Mouse (Mus musculus) brain, embryonic 14.5 days (tissue): ENCODE measurements around the gene Kazn. TPM values are rescaled to one million over a fixed set of nuclear protein-coding genes. Genes with fewer than 3 reads are reported as not detected.

Experiments
- DNase-seq: peaks from one replicate; pipeline ENCODE4 v3.0.0-alpha.2; 2011; ENCODE audit warnings: low read depth
- CTCF ChIP-seq: fragments of 200-500 bp; IDR thresholded peaks from 2 replicates; pipeline ENCODE4 v1.5.1; 2012; ENCODE audit warnings: inconsistent platforms, mild to moderate bottlenecking, moderate library complexity, borderline replicate concordance; ENCODE audit not compliant: insufficient read depth, insufficient read length; ENCODE audit errors: extremely low read depth
- POLR2A ChIP-seq: fragments of 200-500 bp; IDR thresholded peaks from 2 replicates; pipeline ENCODE4 v1.6.1; 2012; ENCODE audit warnings: mild to moderate bottlenecking, inconsistent platforms, borderline replicate concordance; ENCODE audit not compliant: poor library complexity, insufficient read depth, insufficient read length, severe bottlenecking; ENCODE audit errors: extremely low read depth
- polyA plus RNA-seq: library from polyadenylated mRNA; depleted of rRNA; stranded (reverse); fragments of >200 nt; gene quantifications from 2 replicates; pipeline ENCODE4 v1.2.3, GENCODE M21; 2012

Gene Kazn
- polyA plus RNA-seq, 1 experiment: 61.2 TPM

- peak; percentile 66 for DNase-seq
- TF ChIP-seq POLR2A (no peak), CTCF (no peak)
These were observed 150.8 kb downstream of the Kazn start for GRCm38 (mm10) chr4:142088409-142088808.

- TF ChIP-seq POLR2A: no peak
- no peak for TF ChIP-seq CTCF
These were observed 154.2 kb downstream of the Kazn start for GRCm38 (mm10) chr4:142084936-142085563.

GRCm38 (mm10) chr4:142084131-142084899, 154.9 kb downstream of the Kazn start, which contains the start of gene Tmem51:
Gene Tmem51 (minus strand): TSS chr4:142084304.
- peak; percentile 34 for DNase-seq
- TF ChIP-seq POLR2A (no peak), CTCF (no peak)

More at GRCm38 (mm10) chr4:142084936-142085563, 154.2 kb downstream of the Kazn start:
- no peak for DNase-seq

GRCm38 (mm10) chr4:142083762-142084130, 155.5 kb downstream of the Kazn start:
- TF ChIP-seq POLR2A (no peak), CTCF (peak; percentile 75)
- peak; percentile 68 for DNase-seq

GRCm38 (mm10) chr4:142083193-142083592, 156.0 kb downstream of the Kazn start:
- DNase-seq: no peak
- TF ChIP-seq POLR2A (no peak), CTCF (no peak)

GRCm38 (mm10) chr4:142082703-142083102, 156.5 kb downstream of the Kazn start:
- TF ChIP-seq CTCF: no peak
- TF ChIP-seq POLR2A: no peak
- DNase-seq: no peak

- TF ChIP-seq CTCF (no peak), POLR2A (no peak)
- DNase-seq: peak; percentile 41
These were observed 157.4 kb downstream of the Kazn start for GRCm38 (mm10) chr4:142081631-142082283.

GRCm38 (mm10) chr4:142080901-142081630, 158.1 kb downstream of the Kazn start:
- TF ChIP-seq CTCF: no peak
- no peak for TF ChIP-seq POLR2A
- peak; percentile 81 for DNase-seq

- TF ChIP-seq CTCF (no peak), POLR2A (no peak)
These were observed 158.8 kb downstream of the Kazn start for GRCm38 (mm10) chr4:142080487-142080767.

GRCm38 (mm10) chr4:142079629-142080486, 159.3 kb downstream of the Kazn start:
- DNase-seq: no peak
- no peak for TF ChIP-seq POLR2A

More at GRCm38 (mm10) chr4:142080487-142080767, 158.8 kb downstream of the Kazn start:
- DNase-seq: no peak

GRCm38 (mm10) chr4:142077572-142078271, 161.5 kb downstream of the Kazn start:
- no peak for TF ChIP-seq CTCF
- TF ChIP-seq POLR2A: no peak
- peak; percentile 78 for DNase-seq
